Mouse (Mus musculus) ES-E14 (cell line): Measurements from ENCODE around the gene Pibf1.

Source experiments
- CHD2 ChIP-seq: IDR thresholded peaks from 2 replicates; pipeline ENCODE4 v1.6.1; 2014; ENCODE audit warnings: mild to moderate bottlenecking, low read depth, low read length, inconsistent platforms
- HCFC1 ChIP-seq: IDR thresholded peaks from 2 replicates; pipeline ENCODE4 v1.6.1; 2012; ENCODE audit warnings: low read length, inconsistent platforms, borderline replicate concordance; ENCODE audit not compliant: insufficient read depth
- MAFK ChIP-seq: IDR thresholded peaks from 2 replicates; pipeline ENCODE4 v1.6.1; 2014; ENCODE audit warnings: mild to moderate bottlenecking, low read depth, low read length, inconsistent platforms; ENCODE audit not compliant: insufficient read depth
- ZC3H11A ChIP-seq: IDR thresholded peaks from 2 replicates; pipeline ENCODE4 v1.6.1; 2012; ENCODE audit warnings: low read depth, mild to moderate bottlenecking, inconsistent platforms, low read length, borderline replicate concordance
- ZNF384 ChIP-seq: IDR thresholded peaks from 2 replicates; pipeline ENCODE4 v1.6.1; 2012; ENCODE audit warnings: low read depth, low read length, inconsistent platforms

DNA sequence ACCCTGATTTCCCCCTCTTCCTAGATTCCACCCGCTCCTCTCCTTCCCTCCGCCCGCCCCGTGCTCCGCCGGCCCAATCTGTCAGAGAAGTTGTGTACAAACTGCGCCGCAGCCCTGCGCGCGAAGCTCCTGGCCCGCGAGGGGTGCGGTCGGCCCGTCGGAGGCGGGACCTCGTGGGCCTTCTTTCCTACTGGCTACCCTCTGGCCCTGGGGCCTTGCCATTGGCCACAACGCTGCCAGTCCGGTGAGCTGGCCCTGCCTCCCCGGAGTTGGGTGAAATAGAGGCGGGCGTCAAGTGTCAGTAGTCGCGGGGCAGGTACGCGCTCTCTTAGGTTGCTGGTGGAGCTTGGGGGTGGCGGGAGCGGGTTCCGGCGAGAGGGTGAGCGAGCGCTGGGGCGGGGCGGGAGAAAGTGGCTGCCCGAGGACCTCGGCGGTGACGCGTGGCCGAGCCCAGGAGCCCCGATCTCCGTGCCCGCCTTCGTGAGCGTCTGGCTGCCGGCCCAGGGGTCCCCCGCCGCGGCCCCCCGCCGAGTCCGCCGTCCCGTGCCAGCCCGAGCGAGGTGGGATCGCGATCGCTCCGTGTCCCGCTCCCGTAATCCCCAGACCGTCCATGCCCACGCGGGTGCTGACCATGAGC, 199.3 kb downstream of the Pibf1 start, which contains the start of gene Klf5:
- TF ChIP-seq ZNF384 (no peak), HCFC1 (no peak), MAFK (no peak), ZC3H11A (no peak), CHD2 (peak; percentile 84)
